Mouse (Mus musculus) liver (tissue): Measurements from ENCODE around the gene D430041D05Rik.

Experiments
- DNase-seq: peaks from one replicate; pipeline ENCODE4 v3.0.0-alpha.2; 2020; ENCODE audit warnings: mixed read lengths

D430041D05Rik gene

GRCm38 (mm10) chr2:104407913-104408312 is 2.9 kb downstream of the D430041D05Rik start:
- DNase-seq: no peak

DNA sequence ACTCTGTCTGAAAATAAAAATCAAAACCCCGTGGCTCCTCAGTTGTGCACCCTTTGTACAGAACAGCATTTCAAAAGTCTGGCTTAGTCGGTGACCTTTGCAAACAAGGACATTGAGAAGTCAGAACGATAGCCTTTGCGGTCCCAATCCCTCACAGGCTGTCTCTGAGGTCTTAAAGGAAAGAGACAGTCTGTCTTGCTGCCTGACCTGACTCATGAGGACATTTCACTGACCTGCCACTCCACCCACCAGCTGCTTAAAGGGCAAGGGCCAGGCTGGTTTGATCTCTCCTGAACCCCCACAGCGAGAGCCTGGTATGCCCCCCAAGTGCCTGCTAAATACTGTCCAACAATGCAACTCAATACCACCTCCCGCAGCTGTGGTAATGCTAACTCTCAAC is 6.8 kb downstream of the D430041D05Rik start:
- no peak for DNase-seq

DNA sequence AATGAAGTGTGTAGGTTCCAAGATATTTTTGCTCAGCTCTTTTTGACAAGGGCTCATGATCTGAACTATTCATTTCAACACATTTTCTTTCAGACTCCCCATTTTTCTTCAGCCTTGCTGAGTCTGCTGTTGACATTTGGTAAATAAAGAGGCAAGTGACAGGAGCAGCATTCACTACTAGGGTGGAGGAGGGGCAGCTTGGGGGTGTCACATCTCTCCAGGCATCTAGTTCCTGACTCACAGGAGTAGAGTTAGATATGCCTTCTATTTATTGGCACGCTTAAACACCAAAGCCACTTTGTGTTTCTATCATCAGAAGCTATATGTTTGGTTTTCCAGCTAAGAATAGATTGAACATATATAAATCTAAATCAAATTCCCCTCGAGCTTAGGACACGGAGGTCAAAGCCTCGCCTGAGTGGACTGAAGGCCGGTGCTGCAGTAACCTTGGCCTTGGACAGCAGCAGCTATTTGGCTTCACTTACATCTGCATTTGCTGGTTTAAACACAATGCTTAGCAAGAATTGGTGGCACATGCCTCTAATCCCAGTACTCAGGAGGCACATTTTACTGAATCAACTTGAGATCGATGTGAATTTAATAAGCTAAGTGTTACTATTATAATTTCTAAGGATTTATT is 12.0 kb downstream of the D430041D05Rik start:
- DNase-seq: no peak

GRCm38 (mm10) chr2:104395961-104396360 is 14.9 kb downstream of the D430041D05Rik start:
- no peak for DNase-seq

DNA sequence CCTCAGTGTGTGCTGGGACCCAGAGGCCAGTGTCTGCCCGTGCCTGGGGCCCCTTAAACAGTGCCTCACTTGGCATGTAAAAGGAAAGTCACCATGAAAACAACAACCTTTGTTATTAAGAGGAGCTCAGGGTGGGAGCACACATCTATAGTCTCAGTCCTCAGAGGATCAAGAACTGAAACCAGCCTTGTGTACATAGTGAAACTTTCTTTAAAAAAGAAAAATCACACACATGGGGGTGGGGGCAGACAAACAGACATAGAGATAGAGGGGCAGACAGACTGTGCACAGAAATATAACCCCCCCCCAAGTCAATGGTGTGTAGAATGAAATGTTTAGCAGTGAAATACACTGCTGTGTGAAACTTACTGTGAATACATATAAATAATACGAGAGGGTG is 16.0 kb downstream of the D430041D05Rik start:
- DNase-seq: no peak

DNA sequence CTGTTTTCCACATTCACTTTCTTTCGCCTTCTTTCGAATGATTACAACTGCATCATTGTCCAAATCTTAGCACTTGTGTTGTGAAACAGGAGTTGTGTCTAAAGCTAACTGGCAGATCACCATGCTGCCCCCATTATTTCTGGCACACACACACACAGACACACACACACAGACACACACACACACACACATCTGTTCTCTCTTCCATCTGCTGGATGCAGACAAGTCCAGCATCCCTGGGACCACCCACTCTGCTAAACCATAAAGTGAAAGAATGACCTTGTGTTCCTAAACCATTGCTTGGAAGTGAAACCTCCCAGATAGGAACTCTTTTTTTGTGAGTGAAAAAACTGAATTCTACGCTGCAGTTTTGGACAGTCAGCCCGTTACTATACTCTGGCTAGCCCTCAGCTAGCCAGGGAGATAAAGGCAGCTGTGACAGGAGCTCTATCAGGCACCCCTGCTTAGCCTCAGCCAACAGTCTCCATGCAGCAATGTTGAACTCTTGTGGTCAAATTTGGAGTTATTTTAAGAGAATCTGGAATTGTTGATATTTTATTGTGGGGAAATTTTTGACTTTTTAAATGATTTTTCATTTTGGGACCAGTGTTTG is 18.0 kb downstream of the D430041D05Rik start:
- DNase-seq: no peak

- no peak for DNase-seq
Observed at GRCm38 (mm10) chr2:104389231-104389630, 21.6 kb downstream of the D430041D05Rik start.

DNA sequence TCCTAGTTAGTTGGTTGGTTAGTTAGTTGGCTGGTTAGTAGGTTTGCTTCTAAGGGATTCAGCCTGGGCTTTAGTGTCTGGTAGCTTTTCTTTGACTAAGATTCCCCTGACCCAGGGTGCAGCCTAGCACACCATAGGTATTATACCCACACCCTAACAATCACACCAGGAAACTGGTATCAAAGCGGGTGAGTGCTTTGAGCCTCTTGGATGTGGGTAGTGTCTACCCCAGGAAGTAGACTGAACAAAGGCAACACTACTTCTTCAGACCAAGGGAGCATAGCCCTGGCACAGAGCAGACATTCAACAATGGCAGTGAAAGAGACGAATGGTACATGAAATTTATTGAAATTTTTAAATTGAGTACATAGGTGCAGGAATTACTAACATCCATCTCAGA is 24.9 kb downstream of the D430041D05Rik start:
- no peak for DNase-seq

GRCm38 (mm10) chr2:104383589-104383988 is 27.2 kb downstream of the D430041D05Rik start:
- no peak for DNase-seq

DNA sequence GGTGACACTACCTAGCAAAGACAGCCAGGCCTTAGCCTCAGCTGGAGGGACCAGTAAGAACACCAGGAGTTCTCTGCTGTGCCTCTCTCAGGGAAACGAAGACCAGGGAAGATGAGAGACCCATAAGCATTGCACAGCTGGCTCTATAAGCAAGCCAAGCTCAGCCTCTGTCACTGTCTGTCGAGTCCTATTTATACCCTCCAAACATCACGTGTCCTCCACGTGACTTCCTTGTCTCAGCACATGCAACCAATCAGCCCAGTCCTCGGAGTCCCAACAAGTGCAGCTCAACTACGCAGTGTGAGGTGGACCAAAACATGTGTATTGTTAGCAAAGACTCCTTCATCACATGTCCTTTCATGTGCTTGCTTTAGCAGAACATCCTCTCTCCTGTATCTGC is 28.0 kb downstream of the D430041D05Rik start:
- no peak for DNase-seq

DNA sequence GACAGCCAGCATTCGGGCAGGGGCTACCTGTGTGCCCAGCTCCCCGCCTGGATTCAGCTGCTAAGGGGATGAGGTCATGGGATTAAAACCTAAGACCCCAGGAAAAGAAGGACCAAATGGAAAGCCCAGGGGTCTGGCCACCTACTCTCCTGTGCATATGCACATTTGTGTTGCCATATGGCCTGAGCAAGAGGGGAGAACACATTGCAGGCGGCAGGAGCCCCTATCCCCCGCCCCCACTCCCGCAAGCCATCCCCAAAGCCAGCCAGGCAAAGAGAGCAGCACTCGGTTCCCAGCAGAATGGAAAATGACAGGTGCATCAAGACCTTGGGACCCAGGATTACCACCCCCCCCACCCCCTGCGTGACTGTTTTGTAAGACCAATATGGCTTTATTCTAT is 31.5 kb downstream of the D430041D05Rik start:
- DNase-seq: no peak

DNA sequence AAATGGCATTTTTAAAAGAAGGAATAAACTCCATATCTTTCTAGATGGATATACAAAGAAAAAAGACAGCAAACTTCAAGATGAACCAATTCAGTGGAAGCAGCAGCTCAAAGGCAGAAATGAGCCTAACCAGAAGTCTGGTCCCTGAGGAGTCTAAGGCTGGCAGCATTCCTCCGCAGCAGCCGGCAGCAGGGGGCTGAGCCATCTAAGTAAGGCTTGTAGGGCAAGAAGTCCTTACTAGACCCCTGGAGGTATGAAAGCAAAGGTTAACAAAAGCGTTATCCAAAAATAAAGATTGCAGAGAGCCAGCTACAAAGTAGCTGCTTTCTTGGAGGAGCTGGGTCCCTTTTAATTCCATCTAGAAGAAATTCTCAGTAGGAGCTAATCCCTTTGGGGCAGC is 32.0 kb downstream of the D430041D05Rik start:
- DNase-seq: no peak

- DNase-seq: no peak
Observed at GRCm38 (mm10) chr2:104377990-104378389, 32.8 kb downstream of the D430041D05Rik start.

GRCm38 (mm10) chr2:104372156-104372555 is 38.7 kb downstream of the D430041D05Rik start:
- DNase-seq: no peak

GRCm38 (mm10) chr2:104371606-104372130 is 39.1 kb downstream of the D430041D05Rik start:
- DNase-seq: no peak

GRCm38 (mm10) chr2:104367836-104368298 is 42.9 kb downstream of the D430041D05Rik start:
- no peak for DNase-seq

DNA sequence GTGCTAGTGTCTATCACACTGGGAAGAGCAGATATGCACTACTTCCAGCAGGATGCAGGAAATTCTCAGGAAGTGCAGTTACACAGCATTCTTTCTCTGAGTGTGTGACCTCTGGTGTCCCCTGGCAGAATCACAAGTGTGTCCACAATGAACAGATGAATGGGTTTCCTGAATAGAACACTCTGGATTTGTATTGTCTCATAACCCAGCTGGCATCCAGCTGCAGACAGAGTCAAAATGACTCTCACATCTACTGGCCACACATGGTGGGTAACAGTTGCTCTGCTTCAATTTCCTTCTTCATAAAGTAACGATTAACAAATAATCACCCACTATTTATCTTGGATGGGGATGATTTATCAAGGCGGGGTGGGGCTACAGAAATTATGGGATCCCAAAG is 43.5 kb downstream of the D430041D05Rik start:
- DNase-seq: no peak

GRCm38 (mm10) chr2:104359305-104359704 is 51.5 kb downstream of the D430041D05Rik start:
- DNase-seq: no peak

- no peak for DNase-seq
Observed at GRCm38 (mm10) chr2:104358881-104359280, 51.9 kb downstream of the D430041D05Rik start.

DNA sequence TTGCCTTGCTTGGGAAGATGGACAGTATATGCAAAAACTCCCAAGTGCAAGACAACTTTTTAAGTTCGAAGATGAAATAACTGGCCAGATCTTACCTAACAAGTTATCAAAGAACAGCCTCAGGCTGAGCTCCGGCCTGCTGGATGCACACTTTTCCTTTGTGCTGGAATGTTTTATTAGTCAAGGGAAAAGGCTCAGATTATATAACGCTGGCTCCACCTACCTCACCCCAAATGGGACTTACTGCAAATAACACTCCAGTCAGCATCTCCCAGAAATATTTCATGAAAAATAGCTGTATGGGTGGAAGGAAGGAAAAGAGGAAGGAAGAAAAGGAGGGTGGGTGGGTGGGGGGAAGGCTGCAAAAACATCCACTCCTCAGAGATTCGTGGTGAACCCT is 54.3 kb downstream of the D430041D05Rik start:
- DNase-seq: no peak

DNA sequence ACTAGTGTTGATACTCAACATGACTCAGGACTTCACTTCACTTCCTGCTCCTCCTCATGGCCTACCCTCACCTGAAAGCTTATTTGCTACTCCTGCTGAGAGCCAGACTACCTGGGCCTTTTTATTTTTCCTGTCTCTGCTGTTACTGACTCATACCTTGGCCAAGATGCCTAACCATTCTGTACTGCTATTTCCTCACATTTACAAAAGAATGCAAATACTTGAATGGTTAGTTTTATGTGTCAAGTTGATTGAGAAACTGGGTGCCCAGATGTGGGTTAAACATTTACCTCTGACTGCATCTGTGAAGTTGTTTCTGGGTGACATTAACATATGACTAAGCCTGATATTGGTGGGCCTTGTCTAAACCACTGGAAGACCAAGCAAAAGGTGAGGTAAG is 56.7 kb downstream of the D430041D05Rik start:
- DNase-seq: no peak

DNA sequence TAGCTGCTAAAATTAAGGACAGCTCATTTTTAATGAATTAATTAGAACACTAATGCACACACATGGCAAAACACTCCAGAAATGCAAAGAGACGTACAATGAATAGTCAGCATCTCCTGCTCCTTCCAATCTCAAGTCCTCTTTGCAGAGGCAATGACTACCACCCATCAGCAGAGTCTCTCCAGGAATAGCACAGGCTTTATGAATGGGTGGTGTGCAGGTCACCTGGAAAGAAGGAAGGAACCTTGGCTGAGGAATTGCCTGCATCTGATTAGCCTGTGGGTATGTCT is 58.7 kb downstream of the D430041D05Rik start:
- DNase-seq: no peak

GRCm38 (mm10) chr2:104351415-104352203 is 59.2 kb downstream of the D430041D05Rik start:
- no peak for DNase-seq

GRCm38 (mm10) chr2:104337619-104338018 is 73.2 kb downstream of the D430041D05Rik start:
- no peak for DNase-seq
